Mouse (Mus musculus) kidney, postnatal 14 days (tissue): ENCODE data around the gene Vnn3.
A peak's percentile ranks its signal among the peaks of the same experiment; 100 is the strongest.

Experiments used
- DNase-seq: peaks from one replicate; pipeline ENCODE4 v3.0.0; 2022; ENCODE audit warnings: mixed read lengths

Gene Vnn3

DNA sequence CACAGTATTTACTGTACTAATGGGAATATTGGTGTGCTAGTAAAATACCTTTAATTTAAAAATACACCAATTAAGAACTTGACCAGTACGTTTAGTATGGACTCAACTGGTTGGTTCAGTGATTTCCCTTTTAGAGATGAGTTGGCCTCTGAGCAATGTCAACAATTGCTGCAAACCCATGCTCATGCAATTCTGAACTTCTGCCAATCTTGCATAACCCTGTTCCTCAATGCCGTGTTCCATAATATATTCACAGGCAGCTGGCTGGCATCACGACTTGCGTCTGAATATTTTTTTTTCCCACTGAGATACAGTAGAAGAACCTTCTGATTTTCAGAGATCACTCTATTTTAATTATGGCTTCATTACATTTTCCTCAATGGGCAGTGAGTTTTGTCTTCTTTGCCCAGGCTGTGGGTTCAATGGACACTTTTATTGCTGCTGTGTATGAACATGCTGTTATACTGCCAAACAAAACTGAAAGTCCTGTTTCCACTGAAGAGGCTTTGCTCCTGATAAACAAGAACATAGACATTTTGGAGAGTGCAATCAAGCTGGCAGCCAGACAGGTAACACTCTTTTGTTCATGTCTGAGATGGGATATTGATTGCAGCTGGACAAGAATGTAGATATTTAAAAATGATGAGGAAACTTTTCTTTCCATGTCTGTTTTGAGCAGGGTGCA lies at the start of gene Vnn3:
Vnn3 (plus strand) TSS at position 235 of the 685 bp plus-strand sequence.
- DNase-seq, result no peak

DNA sequence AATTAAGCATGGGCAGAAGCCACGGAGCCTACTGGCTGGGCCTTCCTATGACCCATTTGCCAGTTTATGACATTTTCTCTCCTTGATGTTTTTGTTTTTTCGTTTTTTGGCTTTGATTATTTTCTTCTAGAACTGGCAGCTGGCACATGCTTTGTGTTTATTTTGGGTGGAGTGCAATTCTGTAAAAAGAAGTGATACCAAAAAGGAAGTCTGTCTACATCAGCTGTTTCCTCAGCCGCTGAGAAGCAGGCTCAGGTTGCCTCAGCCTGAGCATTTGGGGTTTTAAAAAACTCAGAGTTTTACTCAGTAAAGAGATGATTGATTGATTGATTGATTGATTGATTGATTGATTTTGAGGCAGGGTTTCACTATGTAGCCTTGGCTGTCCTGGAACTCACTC lies 48.4 kb upstream of the Vnn3 start:
- DNase-seq, result no peak

DNA sequence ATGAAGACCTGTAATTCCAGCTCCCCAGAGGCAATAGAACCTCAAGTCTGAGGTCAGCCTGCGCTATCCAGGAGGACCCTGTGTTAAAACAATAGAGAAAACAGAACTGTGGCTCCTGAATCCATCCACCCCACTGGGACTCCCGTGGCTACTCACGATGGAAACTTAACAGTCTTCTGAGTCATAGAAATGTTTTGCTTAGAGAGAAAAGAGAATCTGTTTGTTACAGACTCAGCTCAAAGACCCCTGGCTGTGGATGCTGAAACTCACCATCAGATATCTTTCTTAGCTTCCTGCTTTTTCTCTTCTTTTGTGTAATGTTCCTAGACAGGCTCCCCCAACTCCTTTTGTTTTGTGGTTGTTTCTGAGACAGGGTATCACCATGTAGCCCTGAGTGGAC lies 46.6 kb upstream of the Vnn3 start:
- no peak for DNase-seq

DNA sequence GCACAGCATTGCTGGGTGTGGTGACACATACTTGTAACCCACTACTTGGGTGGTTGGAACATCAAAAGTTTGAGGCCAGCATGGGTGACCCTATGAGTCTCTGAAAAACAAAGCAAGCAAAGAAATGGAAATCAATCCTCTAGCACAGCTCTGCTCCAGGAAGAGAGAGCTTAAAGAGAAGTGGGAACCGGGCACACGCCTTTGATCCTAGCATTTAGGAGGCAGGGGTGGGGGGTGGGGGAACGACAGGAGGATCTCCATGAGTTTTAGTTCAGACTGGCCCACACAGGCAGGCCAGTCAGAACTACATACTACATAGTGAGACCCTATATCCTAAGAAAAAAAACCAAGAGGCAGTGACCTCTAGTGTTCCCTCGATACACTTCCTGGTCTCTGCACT lies 45.1 kb upstream of the Vnn3 start:
- DNase-seq, result no peak

DNA sequence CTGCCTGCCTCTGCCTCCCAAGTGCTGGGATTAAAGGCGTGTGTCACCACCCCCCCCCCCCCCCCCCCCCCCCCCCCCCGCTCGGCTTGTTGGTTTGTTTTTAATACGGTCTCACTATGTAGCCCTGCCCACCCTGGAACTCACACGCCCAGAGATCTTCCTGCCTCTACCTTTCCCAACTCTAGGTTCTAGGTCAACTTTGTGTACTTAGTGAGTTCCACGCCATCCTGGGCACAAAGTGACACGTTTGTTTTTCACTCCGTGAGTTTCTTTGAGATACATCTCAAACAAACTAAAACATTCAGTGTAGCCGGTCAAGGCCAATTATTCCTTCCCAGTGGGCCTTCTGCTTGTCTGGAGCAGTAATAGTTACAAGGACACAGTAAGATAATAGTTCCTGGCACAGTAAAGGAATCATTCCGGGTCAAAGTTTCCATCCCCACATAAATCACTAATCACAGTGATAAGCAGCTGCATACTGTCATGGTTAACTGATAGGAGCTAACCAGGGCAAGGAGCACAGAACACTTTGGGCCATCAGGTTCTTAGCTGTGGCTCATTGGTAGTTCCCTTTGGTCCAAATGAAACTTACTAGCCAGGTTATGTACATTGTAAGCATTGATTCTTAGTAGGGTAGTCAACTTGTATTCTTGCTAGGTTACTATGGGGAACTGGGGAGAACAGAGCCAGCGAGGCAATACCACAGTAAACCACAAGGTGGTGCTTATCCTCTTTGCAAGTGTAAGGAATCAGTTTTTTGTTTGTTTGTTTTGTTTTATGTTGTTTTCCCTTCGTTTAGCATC lies 39.4 kb upstream of the Vnn3 start:
- peak; percentile 71 for DNase-seq

DNA sequence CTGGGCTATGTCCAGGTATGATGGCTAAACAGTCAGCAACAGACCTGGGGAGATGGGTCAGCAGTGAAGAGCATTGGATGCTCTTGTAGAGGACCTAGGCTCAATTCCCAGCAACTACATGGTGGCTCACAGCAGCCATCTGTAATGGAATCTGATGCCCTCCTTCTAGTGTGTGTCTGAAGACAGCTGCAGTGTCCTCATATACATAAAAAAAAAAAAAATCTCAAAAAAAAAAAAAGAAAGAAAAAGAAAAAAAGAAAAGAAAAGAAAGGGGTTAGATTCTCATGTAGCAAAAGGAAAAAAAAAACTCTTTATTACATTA lies 38.9 kb upstream of the Vnn3 start:
- no peak for DNase-seq

DNA sequence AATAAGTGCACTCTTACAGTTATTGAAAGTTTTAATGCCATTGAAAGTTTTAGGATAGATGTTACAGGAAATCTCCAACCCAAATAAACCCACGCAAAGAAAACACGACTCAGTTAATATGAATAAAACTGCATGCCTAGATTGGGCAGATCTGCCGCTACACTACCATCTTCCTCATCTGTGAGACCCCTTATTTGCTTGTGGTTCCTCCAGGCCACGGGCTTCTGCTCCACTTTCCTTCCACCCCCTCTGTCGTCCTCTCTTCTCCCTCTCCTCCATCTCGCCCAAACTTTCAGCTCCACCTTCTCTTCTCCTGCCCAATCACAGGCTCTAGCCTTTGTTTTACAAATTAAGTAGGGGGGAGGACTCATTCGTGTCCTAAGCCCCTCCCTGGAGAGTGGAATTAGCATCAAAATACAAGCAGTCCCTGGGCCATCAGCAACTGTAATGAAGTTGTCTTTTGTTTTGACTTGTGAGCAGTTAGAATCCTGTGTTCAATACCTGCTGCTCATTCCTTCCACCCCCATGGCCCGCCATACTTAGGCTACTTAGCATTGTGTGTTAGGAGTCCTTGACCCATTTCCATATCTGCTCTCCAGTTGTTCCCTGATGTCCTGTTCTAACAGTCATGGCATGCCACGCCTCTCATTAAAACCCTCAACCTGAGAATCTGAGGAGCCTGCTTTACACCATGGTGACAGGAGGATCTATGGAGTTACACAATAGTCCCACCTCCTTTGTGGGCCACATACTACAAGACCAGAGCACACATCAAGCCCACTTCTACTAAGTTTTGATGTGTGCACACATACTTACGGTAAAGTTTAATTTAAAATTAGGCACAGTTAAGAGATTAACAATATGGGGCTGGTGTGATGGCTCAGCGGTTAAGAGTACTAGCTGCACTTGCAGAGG lies 38.2 kb upstream of the Vnn3 start:
- DNase-seq, result no peak

DNA sequence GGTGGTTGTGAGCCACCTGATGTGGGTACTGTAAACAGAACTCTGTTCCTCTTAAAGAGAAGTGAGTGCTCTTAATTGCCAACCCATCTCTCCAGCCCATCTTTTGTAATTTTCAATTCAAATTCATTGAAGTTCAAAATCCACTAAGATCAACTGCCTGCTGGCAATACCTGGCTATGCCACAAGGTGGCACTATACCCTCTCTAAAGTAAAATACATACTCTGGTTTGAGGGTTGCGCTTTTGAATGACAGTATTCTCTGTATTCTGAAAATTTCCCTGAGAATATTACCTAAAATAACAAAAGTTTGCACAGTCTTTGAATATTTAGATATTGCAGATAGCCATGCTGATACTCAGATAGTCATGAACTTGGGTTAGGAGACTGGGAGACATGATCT lies 36.1 kb upstream of the Vnn3 start:
- peak; percentile 80 for DNase-seq

DNA sequence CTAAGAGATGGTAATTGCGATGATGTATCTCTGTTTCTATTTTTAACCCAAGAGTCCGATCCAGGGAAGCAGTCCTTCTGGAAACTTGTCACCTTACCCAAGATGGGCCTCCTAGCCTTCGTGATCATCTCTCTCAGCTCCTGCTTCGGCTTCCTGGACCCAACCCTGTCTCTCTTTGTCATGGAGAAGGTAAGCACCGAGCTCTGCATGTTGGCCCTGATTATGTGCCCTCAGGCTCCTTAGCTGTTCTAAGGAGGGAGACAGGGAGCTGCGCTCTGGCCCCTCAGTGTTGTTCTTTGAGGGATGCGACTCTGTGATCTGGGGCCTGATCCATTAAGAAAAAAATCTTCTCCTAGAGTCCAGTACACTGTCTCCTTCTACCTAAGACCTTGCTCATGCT lies 35.0 kb upstream of the Vnn3 start:
- DNase-seq, result no peak

DNA sequence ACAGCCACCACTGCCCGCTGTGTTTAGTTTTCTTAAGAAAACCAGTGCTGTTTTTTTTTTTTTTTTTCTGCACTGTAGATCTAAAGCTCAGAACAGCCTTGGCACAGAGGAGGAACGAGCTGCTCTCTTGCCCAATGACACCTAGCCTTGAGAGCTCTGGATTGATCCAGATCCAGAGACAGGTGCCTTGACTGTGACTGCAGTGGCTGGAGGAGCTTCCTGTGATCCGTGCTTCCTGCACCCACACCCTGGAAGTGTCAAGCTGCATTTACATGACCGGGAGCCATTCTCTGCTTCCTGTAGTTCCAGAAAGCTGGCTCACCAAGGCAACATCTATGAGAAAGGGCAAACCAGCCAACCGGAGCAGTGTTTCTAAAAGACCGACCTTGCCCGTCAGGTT lies 24.7 kb upstream of the Vnn3 start:
- DNase-seq, result peak; percentile 14

DNA sequence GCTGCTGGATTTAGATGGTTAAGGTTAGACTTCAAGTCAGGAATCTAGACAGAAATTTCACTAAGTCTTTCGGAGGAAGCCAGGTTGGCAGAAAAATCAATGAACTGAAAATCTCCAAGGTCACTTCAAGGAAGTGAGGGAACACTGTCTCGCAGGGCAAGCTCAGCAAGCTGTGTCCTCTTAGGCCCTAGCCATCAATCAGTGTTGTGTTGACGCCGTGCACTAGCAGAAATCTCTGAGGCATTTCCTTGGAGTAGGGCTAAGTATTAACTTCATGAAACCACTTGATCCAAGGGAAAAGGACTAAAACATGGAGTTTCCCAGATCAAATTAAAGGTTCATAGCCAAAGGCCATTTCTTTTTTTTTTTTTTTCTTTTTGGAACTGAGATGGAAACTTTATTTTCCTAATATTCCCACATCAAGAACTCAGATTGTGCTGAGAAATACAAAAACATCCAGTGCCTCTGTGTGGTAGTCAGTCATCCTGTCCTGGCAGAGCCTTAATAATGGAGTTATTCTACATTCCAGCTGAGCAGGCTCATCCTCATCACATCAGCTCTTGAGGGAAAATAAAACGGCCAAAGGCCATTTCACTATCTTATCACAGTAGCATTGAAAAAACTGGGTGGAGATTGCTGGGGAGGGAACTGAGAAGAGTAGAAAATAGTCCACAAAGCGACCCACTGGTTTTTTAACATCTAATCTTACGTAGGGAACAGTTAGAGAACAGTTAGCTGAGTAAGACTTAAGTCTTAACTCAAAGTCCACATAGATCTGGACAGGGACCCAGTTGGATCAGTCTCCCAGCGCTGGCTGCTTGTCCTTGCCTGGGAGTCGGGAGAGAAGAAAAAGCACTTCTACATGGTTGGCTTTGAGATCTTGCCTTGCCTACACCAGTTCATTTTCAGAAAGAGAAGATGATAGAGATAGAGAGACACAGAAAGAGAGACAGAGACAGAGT lies 15.0 kb upstream of the Vnn3 start:
- no peak for DNase-seq

DNA sequence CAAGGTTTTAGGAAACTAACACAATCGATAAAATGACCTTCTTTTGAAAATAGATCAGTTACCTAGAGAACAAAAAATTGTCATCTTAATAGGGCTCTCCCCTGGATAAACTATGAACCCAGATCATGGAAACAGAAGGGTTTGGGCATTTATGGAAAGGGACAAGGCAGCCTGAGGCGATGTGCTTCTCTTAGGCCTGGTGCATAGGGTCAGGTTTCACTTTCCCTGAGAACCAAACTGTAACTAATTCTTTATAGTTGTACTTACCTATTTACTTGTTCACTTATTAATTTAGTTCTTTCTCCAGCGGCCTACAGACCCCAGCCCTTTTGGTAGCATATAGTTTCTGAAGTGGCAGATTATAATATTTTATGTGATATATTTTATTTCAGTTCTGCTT lies 14.1 kb upstream of the Vnn3 start:
- DNase-seq, result no peak

DNA sequence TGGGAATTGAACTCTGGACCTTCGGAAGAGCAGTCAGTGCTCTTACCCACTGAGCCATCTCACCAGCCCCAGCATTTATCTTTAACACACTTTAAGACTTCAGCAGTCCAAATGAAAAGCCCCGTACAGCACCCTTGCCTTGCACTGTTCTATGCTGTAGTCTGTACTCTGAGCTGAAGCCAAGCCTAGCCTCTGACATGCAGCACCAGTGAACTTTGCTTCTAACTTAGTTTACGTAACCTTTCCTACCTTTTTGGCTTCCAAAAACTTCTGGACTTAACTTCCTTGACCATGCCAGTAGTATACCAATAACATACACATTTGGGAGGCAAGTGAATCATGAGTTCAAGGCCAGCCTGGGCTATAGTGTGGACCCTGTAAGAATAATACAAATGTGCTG lies 12.4 kb upstream of the Vnn3 start:
- no peak for DNase-seq

DNA sequence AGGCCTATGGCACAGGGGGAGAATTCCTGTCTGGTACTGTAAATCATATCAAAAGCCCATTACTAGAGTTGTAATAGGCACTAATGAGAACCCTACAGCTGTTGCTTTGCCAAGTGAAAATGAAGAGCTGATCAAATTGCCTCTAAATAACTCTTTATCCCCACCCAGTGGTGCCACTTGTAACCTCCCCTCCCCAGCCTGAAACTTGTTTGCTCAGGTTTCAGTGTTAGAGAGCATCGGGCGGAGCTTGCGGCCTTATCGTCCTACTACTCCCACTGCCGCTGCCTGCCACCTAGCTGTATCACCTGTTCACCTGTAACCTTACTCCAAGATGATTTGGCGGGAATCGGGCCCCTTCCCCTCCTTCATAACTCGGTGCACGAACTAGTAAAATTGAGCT lies 11.9 kb upstream of the Vnn3 start:
- DNase-seq, result no peak

DNA sequence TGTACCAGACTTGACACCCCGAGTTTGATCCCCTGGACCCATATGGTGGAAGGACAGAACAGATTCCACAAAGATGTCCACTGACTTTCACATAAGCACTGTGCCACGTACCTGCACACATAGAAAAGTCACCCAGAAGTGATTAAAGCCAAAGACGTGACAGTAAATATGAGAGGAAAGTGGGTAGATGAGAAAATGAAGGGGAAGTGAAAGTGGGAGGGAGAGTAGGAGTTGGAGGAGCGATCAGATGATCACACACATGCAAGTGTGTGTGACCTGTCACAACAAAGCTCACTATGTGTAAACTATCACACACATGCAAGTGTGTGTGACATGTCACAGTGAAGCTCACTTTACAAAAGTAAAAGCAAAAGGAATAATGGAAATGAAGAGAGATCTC lies 10.8 kb upstream of the Vnn3 start:
- no peak for DNase-seq

DNA sequence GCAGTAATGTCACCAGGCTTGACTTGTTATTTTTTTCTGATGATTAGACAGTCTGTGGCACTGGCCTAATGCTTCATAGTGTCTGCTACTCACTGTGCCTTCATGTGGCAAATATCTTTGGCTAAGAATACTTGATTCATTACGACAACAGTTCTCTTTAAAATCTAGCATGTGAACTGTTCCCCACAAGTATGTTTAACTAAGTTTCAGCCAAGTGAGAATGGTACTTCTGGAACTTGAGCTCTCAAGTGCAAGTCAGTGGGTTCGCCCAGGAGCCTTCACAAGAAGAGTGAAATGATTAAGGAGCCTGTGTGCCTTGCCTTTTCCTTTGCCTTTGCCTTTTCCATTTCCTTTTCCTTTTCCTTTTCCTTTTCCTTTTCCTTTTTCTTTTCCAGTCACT lies 834 bp downstream of the Vnn3 start:
- no peak for DNase-seq

DNA sequence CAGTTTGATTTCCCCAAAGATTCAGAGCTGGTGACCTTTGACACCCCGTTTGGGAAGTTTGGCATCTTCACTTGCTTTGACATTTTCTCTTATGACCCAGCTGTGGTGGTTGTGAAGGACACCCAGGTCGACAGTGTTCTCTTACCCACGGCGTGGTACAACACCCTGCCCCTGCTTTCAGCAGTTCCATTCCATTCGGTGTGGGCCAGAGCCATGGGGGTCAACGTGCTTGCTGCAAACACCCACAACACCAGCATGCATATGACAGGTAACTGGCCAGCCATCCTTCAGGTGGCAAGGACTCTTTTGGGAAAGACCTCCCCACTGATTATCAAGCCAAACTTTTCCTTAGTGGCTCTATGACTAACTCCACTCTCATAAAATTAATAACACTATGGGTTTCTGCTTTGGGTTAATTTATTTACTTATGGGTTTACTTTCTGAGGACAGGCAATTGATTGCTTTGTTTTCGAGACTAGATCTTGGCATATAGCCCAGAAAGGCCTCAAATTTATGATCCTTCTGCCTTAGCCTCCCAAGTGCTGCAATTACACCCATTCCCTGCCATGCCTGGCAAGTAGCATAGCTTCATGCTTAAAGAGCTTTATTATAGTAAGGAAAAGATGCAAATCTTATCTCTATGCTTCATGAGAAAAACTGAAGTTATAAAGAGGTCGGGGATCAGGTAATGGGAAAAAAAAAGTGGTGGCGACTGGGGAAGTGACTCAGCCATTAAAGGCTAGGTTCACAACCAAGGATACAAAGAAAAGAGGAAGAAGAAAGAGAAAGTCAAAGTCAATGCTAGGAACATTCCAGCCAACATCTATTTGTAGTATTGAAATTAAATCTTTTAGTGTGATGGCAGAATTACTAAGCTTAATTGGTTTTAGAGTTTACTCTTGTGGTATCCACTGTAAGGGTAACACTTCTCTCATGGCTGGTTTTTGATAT lies 13.4 kb downstream of the Vnn3 start:
- peak; percentile 8 for DNase-seq

DNA sequence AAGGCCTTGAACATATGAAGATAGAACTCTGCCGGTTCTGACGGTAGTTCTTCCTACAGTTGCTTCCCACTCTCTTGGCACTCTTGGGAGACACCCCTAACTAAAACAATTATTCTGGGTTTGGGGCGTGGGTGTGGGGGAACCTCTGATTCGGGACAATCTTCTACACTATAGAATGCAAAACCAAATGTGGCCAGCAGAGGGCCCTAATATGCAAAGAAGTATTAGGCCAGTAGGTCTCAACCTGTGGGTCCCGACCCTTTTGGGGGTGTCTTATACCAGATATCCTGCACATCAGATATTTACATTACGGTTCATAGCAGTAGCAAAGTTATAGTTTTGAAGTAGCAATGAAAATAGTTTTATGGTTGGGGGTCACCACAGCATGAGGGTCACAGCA lies 29.4 kb downstream of the Vnn3 start:
- DNase-seq, result peak; percentile 29

DNA sequence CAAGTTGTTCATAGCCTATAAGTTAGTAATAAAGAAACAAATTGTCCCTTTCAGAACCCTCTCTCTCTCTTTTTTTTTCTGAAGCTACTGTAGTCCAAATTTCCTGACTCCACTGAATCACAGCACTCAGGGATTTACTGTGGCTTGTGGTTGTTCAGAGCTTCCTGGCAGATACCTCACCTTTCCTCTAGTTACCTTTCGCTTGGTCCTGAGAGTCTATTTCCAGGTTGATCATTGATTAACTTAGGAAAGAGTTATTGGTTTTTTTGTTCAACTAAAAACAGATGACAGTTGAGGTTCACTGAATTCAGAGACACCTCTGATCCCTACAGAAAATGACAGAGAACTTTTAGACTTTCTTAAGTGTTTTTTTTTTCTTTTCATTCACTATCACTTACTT lies 33.6 kb downstream of the Vnn3 start:
- DNase-seq, result no peak

DNA sequence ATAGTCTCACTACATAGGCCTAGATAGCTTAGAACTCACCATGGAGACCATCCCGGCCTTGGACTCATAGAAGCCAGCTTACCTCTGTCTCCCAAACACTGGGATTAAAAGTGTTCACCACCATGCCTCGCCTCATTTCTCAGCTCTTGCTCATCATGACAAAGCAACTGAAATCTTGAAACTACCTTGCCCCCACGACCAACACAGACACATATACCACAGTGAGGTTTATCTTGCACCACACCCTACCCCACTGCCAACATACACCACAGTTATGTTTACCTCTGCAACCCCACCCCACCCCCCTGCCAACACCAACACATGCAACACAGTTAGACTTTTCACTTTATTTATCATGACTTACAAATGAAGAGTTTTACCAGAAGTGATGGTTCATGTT lies 34.8 kb downstream of the Vnn3 start:
- no peak for DNase-seq

DNA sequence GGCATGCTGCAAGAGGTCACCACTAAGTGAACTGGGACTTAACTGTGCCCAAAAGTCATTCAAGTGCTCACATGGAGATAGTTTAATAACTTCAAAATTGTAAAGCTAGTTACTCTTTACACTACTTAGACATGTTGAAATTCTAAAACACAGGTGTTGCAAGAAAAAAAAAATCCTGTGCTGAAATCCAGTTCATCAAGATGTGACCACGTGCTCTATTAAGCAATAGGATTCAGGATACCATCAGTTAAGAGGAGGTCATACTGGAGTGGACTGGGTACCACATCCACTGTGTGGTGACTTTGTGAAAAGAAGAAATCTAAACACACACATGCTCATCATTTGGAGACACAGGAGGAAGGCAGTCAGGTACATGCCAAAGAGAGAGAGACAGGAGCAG lies 41.7 kb downstream of the Vnn3 start:
- DNase-seq, result no peak
